Mouse (Mus musculus) kidney, postnatal 0 days (tissue): ENCODE measurements around the gene Mad1l1. TPM values are rescaled to one million over a fixed set of nuclear protein-coding genes. Genes with fewer than 3 reads are reported as not detected.

Experiments
- ATAC-seq: fragments of 200-750 bp; cut with Nextera tagmentation; replicated peaks from 2 replicates; pipeline ENCODE4 v1.8.0; 2017; ENCODE audit warnings: low read depth, moderate number of reproducible peaks, moderate TSS enrichment, moderate library complexity; ENCODE audit not compliant: low FRiP score
- DNase-seq: peaks from one replicate; pipeline ENCODE4 v3.0.0-alpha.2; 2016; ENCODE audit warnings: low spot score
- H3K27ac ChIP-seq: fragments of 300-500 bp; sonication (generic); 2 replicates; pipeline ENCODE4 v1.5.1; 2014; ENCODE audit warnings: mild to moderate bottlenecking
- H3K27me3 ChIP-seq: fragments of 300-500 bp; sonication (generic); 2 replicates; pipeline ENCODE4 v1.6.1; 2014; ENCODE audit warnings: low read length, mixed read lengths; ENCODE audit not compliant: insufficient read depth
- H3K36me3 ChIP-seq: fragments of 300-500 bp; sonication (generic); 2 replicates; pipeline ENCODE4 v1.6.1; 2014; ENCODE audit warnings: low read length, mixed read lengths; ENCODE audit not compliant: insufficient read depth
- H3K4me1 ChIP-seq: fragments of 300-500 bp; sonication (generic); replicated peaks from 2 replicates; pipeline ENCODE4 v1.6.1; 2014; ENCODE audit warnings: antibody characterized with exemption, low read length, mixed read lengths; ENCODE audit not compliant: insufficient read depth
- H3K4me2 ChIP-seq: fragments of 300-500 bp; sonication (generic); 2 replicates; pipeline ENCODE4 v1.6.1; 2014; ENCODE audit warnings: mild to moderate bottlenecking, low read length, moderate library complexity, mixed read lengths
- H3K4me3 ChIP-seq: fragments of 300-500 bp; sonication (generic); replicated peaks from 2 replicates; pipeline ENCODE4 v1.5.1; 2014; ENCODE audit warnings: low read depth, low read length
- H3K9ac ChIP-seq: fragments of 300-500 bp; sonication (generic); 2 replicates; pipeline ENCODE4 v1.6.1; 2014; ENCODE audit warnings: low read depth, low read length
- H3K9me3 ChIP-seq: fragments of 300-500 bp; sonication (generic); replicated peaks from 2 replicates; pipeline ENCODE4 v1.6.1; 2016; ENCODE audit warnings: low read length, inconsistent platforms, mixed read lengths
- CTCF ChIP-seq: IDR thresholded peaks from 2 replicates; pipeline ENCODE4 v1.5.1; 2016; ENCODE audit warnings: antibody characterized with exemption, low read depth, mild to moderate bottlenecking, moderate library complexity
- WGBS: fragments of 180-500 bp; shearing (Covaris S2); extraction: QIAGEN DNeasy Blood & Tissue Kit; methylation state at CpG from one replicate; pipeline ENCODE4 v1.1.7; 2014; 5-methylcytosine and 5-hydroxymethylcytosine counted together
- polyA plus RNA-seq: library from polyadenylated mRNA; unstranded; fragments of >200 nt; fragmentation: Nextera tagmentation; extraction: Ambion mirVana; gene quantifications from 2 replicates; pipeline ENCODE4 v1.2.1, GENCODE M21; 2015

The Mad1l1 gene
- polyA plus RNA-seq, 1 experiment from 2014 or later: 25.8 TPM

- DNase-seq: no peak
- Histone ChIP-seq H3K9me3 (no peaks in the 10 kb centered on the region), H3K4me2 (no peak overlapping the region), H3K9ac (no peak overlapping the region), H3K36me3 (no peaks in the 10 kb centered on the region), H3K4me3 (no peak overlapping the region), H3K4me1 (peaks cover 17% of the 10 kb centered on the region), H3K27ac (no peak overlapping the region), H3K27me3 (no peaks in the 10 kb centered on the region)
- no peak for ATAC-seq
- TF ChIP-seq CTCF: no peak
- WGBS: 46% methylated on average over 14 of the region's 14 CpGs
Measured at GRCm38 (mm10) chr5:140174814-140175490, 146.4 kb downstream of the Mad1l1 start.

- Histone ChIP-seq H3K9me3 (no peaks in the 10 kb centered on the region), H3K9ac (no peak overlapping the region), H3K27ac (no peak overlapping the region), H3K36me3 (no peaks in the 10 kb centered on the region; the same call in 1 of the 2 replicates), H3K4me1 (peaks cover 17% of the 10 kb centered on the region), H3K4me2 (no peak overlapping the region), H3K4me3 (no peak overlapping the region), H3K27me3 (no peaks in the 10 kb centered on the region)
- no peak for TF ChIP-seq CTCF
- ATAC-seq (no peak), DNase-seq (no peak)
- WGBS: 67% methylated on average over 3 of the region's 3 CpGs
Measured at GRCm38 (mm10) chr5:140174066-140174465, 147.3 kb downstream of the Mad1l1 start.

- Histone ChIP-seq H3K36me3 (no peaks in the 10 kb centered on the region; the same call in 1 of the 2 replicates), H3K4me1 (peaks cover 10% of the 10 kb centered on the region), H3K27ac (no peak overlapping the region), H3K27me3 (no peaks in the 10 kb centered on the region), H3K4me3 (no peak overlapping the region), H3K4me2 (no peak overlapping the region), H3K9ac (no peak overlapping the region), H3K9me3 (no peaks in the 10 kb centered on the region)
- TF ChIP-seq CTCF: no peak
- 91% methylated on average over 4 of the region's 4 CpGs for WGBS
- DNase-seq (no peak), ATAC-seq (no peak)
Measured at GRCm38 (mm10) chr5:140173181-140173580, 148.2 kb downstream of the Mad1l1 start.

- ATAC-seq (no peak), DNase-seq (no peak)
- H3K4me2 ChIP-seq: no peak overlapping the region
- no peaks in the 10 kb centered on the region for H3K9me3 ChIP-seq
- no peaks in the 10 kb centered on the region; the same call in 1 of the 2 replicates for H3K36me3 ChIP-seq
- TF ChIP-seq CTCF: no peak
- 90% methylated on average over 1 of the region's 1 CpGs for WGBS
- H3K27me3 ChIP-seq: no peaks in the 10 kb centered on the region
- no peak overlapping the region for H3K4me3 ChIP-seq
- no peaks in the 10 kb centered on the region for H3K4me1 ChIP-seq
- no peak overlapping the region for H3K27ac ChIP-seq
- no peak overlapping the region for H3K9ac ChIP-seq
Measured at GRCm38 (mm10) chr5:140171710-140172109, 149.6 kb downstream of the Mad1l1 start.

- H3K36me3 ChIP-seq: no peaks in the 10 kb centered on the region; the same call in 1 of the 2 replicates
- H3K9ac ChIP-seq: no peak overlapping the region
- no peak overlapping the region for H3K4me2 ChIP-seq
- ATAC-seq (no peak), DNase-seq (no peak)
- H3K27me3 ChIP-seq: no peaks in the 10 kb centered on the region
- no peak for TF ChIP-seq CTCF
- H3K4me1 ChIP-seq: no peaks in the 10 kb centered on the region
- no peaks in the 10 kb centered on the region for H3K9me3 ChIP-seq
- H3K4me3 ChIP-seq: no peak overlapping the region
- 78% methylated on average over 6 of the region's 6 CpGs for WGBS
- H3K27ac ChIP-seq: no peak overlapping the region
Measured at GRCm38 (mm10) chr5:140167531-140167930, 153.8 kb downstream of the Mad1l1 start.

- ATAC-seq (no peak), DNase-seq (no peak)
- no peak overlapping the region for H3K4me2 ChIP-seq
- H3K4me3 ChIP-seq: no peak overlapping the region
- no peaks in the 10 kb centered on the region for H3K27me3 ChIP-seq
- H3K27ac ChIP-seq: no peak overlapping the region
- no peaks in the 10 kb centered on the region for H3K9me3 ChIP-seq
- WGBS: 91% methylated on average over 6 of the region's 6 CpGs
- H3K9ac ChIP-seq: no peak overlapping the region
- H3K4me1 ChIP-seq: no peaks in the 10 kb centered on the region
- H3K36me3 ChIP-seq: no peaks in the 10 kb centered on the region; the same call in 1 of the 2 replicates
- no peak for TF ChIP-seq CTCF
Measured at GRCm38 (mm10) chr5:140167080-140167479, 154.3 kb downstream of the Mad1l1 start.
